Mouse (Mus musculus): ENCODE measurements around the gene Olfr9.

GRCm38 (mm10) chr10:128995796-128996195, 6.6 kb downstream of the Olfr9 start:
- no peak for TF ChIP-seq GATA1 (IDR thresholded peaks at IDR 0.05; ENCODE audit: borderline replicate concordance, low read length)
- no peak for TF ChIP-seq FLI1 (IDR thresholded peaks at IDR 0.05; ENCODE audit: low read length)

Measured in megakaryocyte, embryonic 14.5 days (primary cell).